In genomic region chr3:57504756-57505155, GRCm38 (mm10) we compare ENCODE assay signal across 12 mouse cellular contexts.
DNase-seq lines count a peak whose midpoint lies in the region; ATAC-seq and TF ChIP-seq lines count a peak whose summit lies in the region.
"Had no signal": no experiment of that assay in that cellular context is flagged by ENCODE, and none has a peak within 500 bp of the region (broad histone marks: within the 10 kb centered on the region; RNA-seq: fewer than 3 reads in every experiment).

No protein-coding gene starts in this region.

- no peak for TF ChIP-seq CTCF in heart, postnatal 0 days (IDR thresholded peaks at IDR 0.05; ENCODE audit: low read depth)
- TF ChIP-seq CTCF in intestine, postnatal 0 days (IDR thresholded peaks at IDR 0.05; ENCODE audit: low read depth): no peak

- H3K27ac ChIP-seq in heart, postnatal 0 days (ENCODE audit: low read depth): peak overlapping the region; percentile 52; the same call in 1 of the 2 replicates
- H3K27ac ChIP-seq in intestine, postnatal 0 days (ENCODE audit: low read depth, low read length): no peak overlapping the region
- H3K27ac ChIP-seq: hindbrain, embryonic 15.5 days; neural tube, embryonic 13.5 days had no signal

- no peaks in the 10 kb centered on the region for H3K9me3 ChIP-seq in heart, postnatal 0 days (replicated peaks; ENCODE audit: control insufficient read depth, low read length)
- H3K9me3 ChIP-seq in intestine, postnatal 0 days (ENCODE audit: control insufficient read depth): no peaks in the 10 kb centered on the region
- H3K9me3 ChIP-seq: hindbrain, embryonic 15.5 days; neural tube, embryonic 13.5 days had no signal

- peaks cover 10% of the 10 kb centered on the region for H3K4me1 ChIP-seq in heart, postnatal 0 days (ENCODE audit: control insufficient read depth, insufficient read depth)
- H3K4me1 ChIP-seq in intestine, postnatal 0 days (replicated peaks; ENCODE audit: control insufficient read depth, insufficient read depth, low read length): no peaks in the 10 kb centered on the region
- H3K4me1 ChIP-seq: hindbrain, embryonic 15.5 days; neural tube, embryonic 13.5 days had no signal

- peak; percentile 63 for ATAC-seq in heart, postnatal 0 days (ENCODE audit: insufficient read depth, low read depth)
- no peak for ATAC-seq in intestine, postnatal 0 days

- H3K27me3 ChIP-seq in heart, postnatal 0 days (ENCODE audit: control insufficient read depth, insufficient read depth, low read length): no peaks in the 10 kb centered on the region
- H3K27me3 ChIP-seq in intestine, postnatal 0 days (replicated peaks; ENCODE audit: control insufficient read depth, insufficient read depth, low read length): no peaks in the 10 kb centered on the region
- H3K27me3 ChIP-seq: hindbrain, embryonic 15.5 days; neural tube, embryonic 13.5 days had no signal

- H3K4me3 ChIP-seq in heart, postnatal 0 days (ENCODE audit: low read depth, low read length): no peak overlapping the region
- no peak overlapping the region for H3K4me3 ChIP-seq in intestine, postnatal 0 days (ENCODE audit: low read depth, low read length)
- H3K4me3 ChIP-seq: hindbrain, embryonic 15.5 days; neural tube, embryonic 13.5 days had no signal

- H3K4me2 ChIP-seq in heart, postnatal 0 days (ENCODE audit: low read depth, low read length): no peak overlapping the region
- H3K4me2 ChIP-seq in intestine, postnatal 0 days (replicated peaks; ENCODE audit: low read depth): no peak overlapping the region
- H3K4me2 ChIP-seq: hindbrain, embryonic 15.5 days; neural tube, embryonic 13.5 days had no signal

- no peak overlapping the region for H3K9ac ChIP-seq in heart, postnatal 0 days (replicated peaks; ENCODE audit: low read depth, low read length)
- H3K9ac ChIP-seq in intestine, postnatal 0 days (ENCODE audit: low read depth, low read length): no peak overlapping the region
- H3K9ac ChIP-seq: hindbrain, embryonic 15.5 days; neural tube, embryonic 13.5 days had no signal

- TF ChIP-seq EP300 in heart, postnatal 0 days (IDR thresholded peaks at IDR 0.05; ENCODE audit: low read depth): 0 out of 2 replicates have a peak, but pooled peaks have one; percentile 21

- WGBS in heart, postnatal 0 days: 33% methylated on average over 2 of the region's 2 CpGs
- WGBS in intestine, postnatal 0 days: 72% methylated on average over 2 of the region's 2 CpGs

- peaks cover 18% of the 10 kb centered on the region; the same call in 1 of the 2 replicates for H3K36me3 ChIP-seq in heart, postnatal 0 days (replicated peaks; ENCODE audit: control insufficient read depth, insufficient read depth, low read length)
- H3K36me3 ChIP-seq in intestine, postnatal 0 days (ENCODE audit: control insufficient read depth, insufficient read depth): no peaks in the 10 kb centered on the region; the same call in 1 of the 2 replicates
- H3K36me3 ChIP-seq: hindbrain, embryonic 15.5 days; neural tube, embryonic 13.5 days had no signal

- DNase-seq in adrenal gland, postnatal 36 days: peak; percentile 29 to 33
- no peak for DNase-seq in adrenal gland, postnatal 10 days
- DNase-seq in left cerebral cortex, adult 18-20 months (ENCODE audit: low spot score in 2 of 2): peak; percentile 19 to 23
- DNase-seq in left cerebral cortex, adult 11 months (ENCODE audit: low spot score): no peak
- peak; percentile 51 for DNase-seq in heart, postnatal 0 days (ENCODE audit: low spot score)
- DNase-seq in lung, postnatal 14 days: peak; percentile 32
- no peak for DNase-seq in ovary, postnatal 14 days (ENCODE audit: low spot score)
- DNase-seq: B cell, adult 2 months; cerebellum, adult 2 months had no signal

Comparison
In these comparisons a context has a peak if more than half of its experiments do, and no peak if none do; other contexts are left out.
1. DNase-seq: peak in adrenal gland, postnatal 36 days (2 of 2), left cerebral cortex, adult 18-20 months (2 of 2), heart, postnatal 0 days (single experiment) and lung, postnatal 14 days (single experiment); none in adrenal gland, postnatal 10 days (single experiment), left cerebral cortex, adult 11 months (single experiment) and ovary, postnatal 14 days (single experiment).